Mouse (Mus musculus) heart, embryonic 15.5 days (tissue): ENCODE results near the gene Zhx3. TPM values are rescaled to one million over a fixed set of nuclear protein-coding genes. Genes with fewer than 3 reads are reported as not detected.

Experiments
- ATAC-seq: fragments of 200-750 bp; cut with Nextera tagmentation; replicated peaks from 2 replicates; pipeline ENCODE4 v1.8.0; 2017; ENCODE audit warnings: low read depth, moderate TSS enrichment; ENCODE audit not compliant: insufficient number of reproducible peaks, insufficient read depth, low FRiP score
- H3K27ac ChIP-seq: fragments of 300-500 bp; sonication (generic); 2 replicates; pipeline ENCODE4 v1.5.1; 2015; ENCODE audit warnings: mild to moderate bottlenecking, inconsistent platforms
- H3K27me3 ChIP-seq: fragments of 300-500 bp; sonication (generic); 2 replicates; pipeline ENCODE4 v1.6.1; 2015; ENCODE audit warnings: inconsistent platforms
- H3K36me3 ChIP-seq: fragments of 300-500 bp; sonication (generic); 2 replicates; pipeline ENCODE4 v1.6.1; 2015; ENCODE audit warnings: mild to moderate bottlenecking, inconsistent platforms
- H3K4me1 ChIP-seq: fragments of 300-500 bp; sonication (generic); replicated peaks from 2 replicates; pipeline ENCODE4 v1.6.1; 2015; ENCODE audit warnings: inconsistent platforms
- H3K4me2 ChIP-seq: fragments of 300-500 bp; sonication (generic); 2 replicates; pipeline ENCODE4 v1.6.1; 2015; ENCODE audit warnings: inconsistent platforms, mild to moderate bottlenecking, moderate library complexity
- H3K4me3 ChIP-seq: fragments of 300-500 bp; sonication (generic); 2 replicates; pipeline ENCODE4 v1.5.1; 2015; ENCODE audit warnings: mild to moderate bottlenecking, inconsistent platforms
- H3K9ac ChIP-seq: fragments of 300-500 bp; sonication (generic); 2 replicates; pipeline ENCODE4 v1.6.1; 2015; ENCODE audit warnings: mild to moderate bottlenecking, inconsistent platforms
- H3K9me3 ChIP-seq: fragments of 300-500 bp; sonication (generic); replicated peaks from 2 replicates; pipeline ENCODE4 v1.6.1; 2016; ENCODE audit warnings: inconsistent platforms
- WGBS: fragments of 180-500 bp; shearing (Covaris S2); methylation state at CpG from one replicate; pipeline ENCODE4 v1.1.7; 2015; ENCODE audit warnings: mixed read lengths; 5-methylcytosine and 5-hydroxymethylcytosine counted together
- polyA plus RNA-seq: library from polyadenylated mRNA; unstranded; fragments of >200 nt; fragmentation: Nextera tagmentation; extraction: Ambion mirVana; gene quantifications from 2 replicates; pipeline ENCODE4 v1.2.1, GENCODE M21; 2015

Zhx3 gene
- polyA plus RNA-seq, result 5.9 and 7.9 TPM in 2 replicates

DNA sequence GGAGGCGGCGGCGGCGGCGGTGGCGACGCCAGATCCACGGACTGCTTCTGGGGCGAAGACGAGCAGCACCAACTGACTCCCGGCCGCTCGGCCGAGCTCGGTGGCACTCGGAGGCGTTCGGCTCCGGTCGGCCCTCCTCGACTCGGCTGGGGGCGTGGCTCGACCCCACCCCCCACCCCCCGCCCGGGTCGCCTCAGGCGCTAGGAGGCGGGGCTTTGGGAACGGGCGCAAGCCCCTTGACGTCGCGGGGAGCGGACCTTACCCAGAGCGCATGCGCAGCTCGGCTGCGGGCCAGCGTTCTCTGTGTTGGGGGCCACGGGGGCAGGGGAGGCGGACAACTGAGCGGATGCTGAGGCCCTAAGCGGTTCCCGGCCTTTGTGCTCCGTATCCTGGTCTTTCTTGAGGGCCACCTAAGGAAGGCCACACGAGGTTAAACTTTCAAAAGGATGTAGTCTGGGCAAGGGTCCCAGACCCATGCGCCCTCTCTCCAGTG, at the start of gene Zhx3:
TSS of gene Zhx3 (minus strand) at position 109 of the 493 bp plus-strand sequence.
- Histone ChIP-seq H3K36me3 (no peaks in the 10 kb centered on the region), H3K27ac (peak within 1 kb of the TSS; percentile 99), H3K4me1 (peaks cover 10% of the 10 kb centered on the region), H3K27me3 (no peaks in the 10 kb centered on the region), H3K9ac (peak within 1 kb of the TSS; percentile 100), H3K4me2 (peak within 1 kb of the TSS; percentile 87), H3K4me3 (peak within 1 kb of the TSS; percentile 99), H3K9me3 (no peaks in the 10 kb centered on the region)
- peak; percentile 96 for ATAC-seq
- under 1% methylated on average over 48 of the region's 48 CpGs for WGBS

DNA sequence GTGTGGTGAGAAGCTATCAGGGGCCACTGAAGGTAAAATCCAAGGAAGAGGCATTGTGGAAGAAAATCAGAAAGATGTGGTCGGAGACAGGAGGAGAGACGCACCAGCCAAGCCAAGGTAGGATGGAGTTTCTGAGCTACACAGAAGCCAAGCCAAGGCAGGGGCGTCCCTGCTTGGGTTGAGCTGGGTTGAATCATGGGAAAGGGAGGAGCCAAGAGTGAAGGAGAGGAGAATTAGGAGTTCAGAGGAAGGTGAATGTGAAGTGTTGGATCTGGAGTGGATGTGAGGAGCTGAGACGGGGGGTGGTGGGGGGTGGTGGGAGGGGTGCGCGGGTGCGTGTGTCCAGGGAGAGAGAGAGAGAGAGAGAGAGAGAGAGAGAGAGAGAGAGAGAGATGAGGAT, 48.5 kb upstream of the Zhx3 start:
- 53% methylated on average over 7 of the region's 7 CpGs for WGBS
- Histone ChIP-seq H3K9ac (no peak overlapping the region), H3K27me3 (no peaks in the 10 kb centered on the region; the same call in 1 of the 2 replicates), H3K4me3 (no peak overlapping the region), H3K4me1 (peaks cover 2% of the 10 kb centered on the region; the same call in 1 of the 2 replicates), H3K36me3 (no peaks in the 10 kb centered on the region), H3K9me3 (no peaks in the 10 kb centered on the region), H3K27ac (no peak overlapping the region), H3K4me2 (no peak overlapping the region)
- ATAC-seq, result no peak

DNA sequence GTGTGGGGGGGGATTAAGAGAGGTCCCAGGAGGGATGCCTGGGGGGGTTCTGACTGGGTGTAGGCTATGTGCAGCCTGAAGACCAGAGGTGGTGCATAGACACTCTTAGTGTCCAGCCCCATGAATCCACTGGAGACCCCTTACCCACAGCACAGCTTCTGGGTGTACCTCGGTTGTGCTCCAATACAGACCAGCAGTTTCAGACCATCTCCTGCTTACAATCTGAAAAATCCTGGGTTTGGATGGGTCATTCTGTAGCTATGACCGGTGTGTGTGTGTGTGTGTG, 46.1 kb upstream of the Zhx3 start:
- Histone ChIP-seq H3K4me3 (no peak overlapping the region), H3K36me3 (no peaks in the 10 kb centered on the region), H3K9ac (no peak overlapping the region), H3K27me3 (peaks cover 19% of the 10 kb centered on the region), H3K4me2 (no peak overlapping the region), H3K27ac (no peak overlapping the region), H3K4me1 (peaks cover 19% of the 10 kb centered on the region), H3K9me3 (no peaks in the 10 kb centered on the region)
- 79% methylated on average over 2 of the region's 2 CpGs for WGBS
- no peak for ATAC-seq

DNA sequence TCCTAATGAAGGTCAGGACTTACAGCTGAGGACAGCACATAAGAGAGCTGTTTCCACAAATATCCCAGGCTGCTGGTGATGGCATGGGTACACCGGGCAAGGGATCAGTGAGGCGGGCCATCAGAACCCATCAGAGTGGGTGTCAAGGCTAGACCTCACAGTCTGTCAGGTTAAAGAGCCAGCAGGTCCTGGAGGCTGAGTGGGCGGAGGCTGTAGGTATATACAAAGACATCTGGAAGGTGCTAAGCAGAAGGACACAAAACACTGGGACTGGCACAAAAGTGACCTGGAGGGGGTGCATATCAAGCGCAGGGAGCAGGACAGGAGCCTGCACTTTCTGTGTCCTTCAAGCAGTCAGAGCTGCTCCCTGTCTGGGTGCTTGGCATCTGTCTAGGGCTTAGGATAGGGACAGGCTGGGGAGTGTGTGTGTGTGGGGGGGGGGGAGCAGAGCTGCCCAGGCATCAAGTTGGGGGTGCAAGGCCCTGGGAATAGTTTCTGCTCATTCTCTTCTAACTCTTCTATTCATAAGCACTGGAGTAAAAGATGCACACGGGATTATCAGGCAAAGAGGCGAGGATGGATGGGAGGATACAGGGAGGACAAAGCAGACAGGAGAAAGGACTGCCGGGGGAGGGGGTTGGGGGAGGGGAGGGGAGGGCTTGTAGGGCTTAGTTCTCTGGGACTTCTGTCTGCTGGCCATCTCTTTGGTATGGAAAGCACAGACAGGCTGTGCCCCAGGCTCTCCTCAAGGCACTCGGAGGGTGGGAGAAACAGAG, 45.5 kb upstream of the Zhx3 start:
- Histone ChIP-seq H3K4me2 (no peak overlapping the region), H3K27ac (no peak overlapping the region), H3K27me3 (peaks cover 24% of the 10 kb centered on the region), H3K9ac (no peak overlapping the region), H3K36me3 (no peaks in the 10 kb centered on the region), H3K4me3 (no peak overlapping the region), H3K9me3 (no peaks in the 10 kb centered on the region), H3K4me1 (peaks cover 19% of the 10 kb centered on the region)
- no peak for ATAC-seq
- 52% methylated on average over 8 of the region's 8 CpGs for WGBS

DNA sequence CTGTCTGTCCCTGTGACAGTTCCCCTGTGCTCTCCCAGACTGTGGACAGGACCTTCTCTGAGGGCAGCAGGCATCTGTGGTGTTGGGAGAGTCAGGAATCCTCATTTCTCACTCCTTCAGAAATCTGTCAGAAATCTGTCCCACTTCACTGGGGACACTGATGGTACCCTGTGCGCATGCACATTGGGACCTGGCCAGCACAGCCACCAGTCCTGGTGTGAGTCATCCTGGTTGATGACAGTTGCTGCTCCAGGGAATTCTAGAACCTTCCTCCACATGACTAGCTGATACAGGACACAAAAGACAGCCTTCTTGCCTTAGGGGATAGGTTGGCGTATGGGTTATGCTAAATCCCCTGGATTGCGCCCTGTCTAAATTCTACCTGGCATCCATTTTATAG, 44.5 kb upstream of the Zhx3 start:
- 73% methylated on average over 3 of the region's 3 CpGs for WGBS
- Histone ChIP-seq H3K9me3 (no peaks in the 10 kb centered on the region), H3K27me3 (peaks cover 34% of the 10 kb centered on the region), H3K9ac (no peak overlapping the region), H3K27ac (no peak overlapping the region), H3K4me1 (peaks cover 23% of the 10 kb centered on the region), H3K4me3 (no peak overlapping the region), H3K36me3 (no peaks in the 10 kb centered on the region), H3K4me2 (no peak overlapping the region)
- no peak for ATAC-seq

DNA sequence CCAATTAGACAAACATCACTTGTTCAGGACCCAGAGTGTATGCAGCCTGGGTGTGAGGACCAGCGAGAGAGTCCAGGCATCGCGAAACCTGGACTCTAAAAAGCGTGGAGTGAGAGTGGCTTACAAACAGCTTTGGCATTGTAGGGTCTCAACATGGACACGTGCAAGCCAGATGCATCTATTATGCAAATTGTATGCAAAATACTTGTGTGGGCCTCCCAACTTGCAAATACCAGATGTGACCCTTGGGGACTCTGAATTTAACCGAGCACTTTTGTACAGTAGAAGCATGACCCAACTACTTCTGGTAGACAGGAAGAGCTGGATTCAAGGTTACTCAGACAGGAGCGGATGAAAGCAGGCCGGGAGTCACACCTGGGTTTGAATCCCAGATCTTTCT, 43.9 kb upstream of the Zhx3 start:
- peaks cover 40% of the 10 kb centered on the region for H3K27me3 ChIP-seq
- 85% methylated on average over 8 of the region's 8 CpGs for WGBS

DNA sequence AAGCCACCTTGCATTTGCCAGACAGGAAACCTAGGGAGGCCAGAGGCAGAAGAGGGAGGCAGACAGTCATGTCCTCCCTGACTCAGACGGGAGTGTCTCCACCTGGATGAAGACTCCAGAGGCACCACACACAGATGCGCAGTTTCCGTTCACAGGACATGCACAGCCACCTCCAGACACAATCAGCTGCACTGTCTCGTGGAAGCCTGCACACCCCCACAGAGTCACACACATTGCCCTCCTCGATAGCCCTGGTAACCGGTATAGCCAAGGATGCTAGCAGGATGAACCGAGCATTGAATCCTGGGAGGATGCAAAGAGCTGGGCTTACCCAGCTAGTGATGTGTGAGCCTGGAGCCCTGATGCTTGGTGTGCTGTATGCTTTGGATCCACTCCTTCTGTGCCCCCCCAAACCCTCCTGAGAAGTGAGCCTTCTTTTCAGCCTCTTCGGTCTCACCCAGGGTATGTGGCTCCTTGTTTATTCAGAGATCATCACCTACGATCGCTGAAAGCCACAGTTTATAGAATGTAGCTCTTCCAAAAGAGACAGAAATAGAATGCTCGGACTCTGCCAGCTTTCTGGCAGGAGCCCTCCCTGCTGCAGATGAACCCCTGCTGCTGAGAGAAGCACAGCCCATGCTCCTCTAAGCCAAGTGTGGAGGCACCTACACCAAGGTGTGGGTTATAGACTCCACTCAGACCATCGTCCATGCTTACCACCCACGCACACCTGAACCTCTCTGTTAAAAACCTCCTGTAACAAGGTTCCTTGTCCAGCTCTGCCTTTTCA, 43.2 kb upstream of the Zhx3 start:
- no peak for ATAC-seq
- H3K9ac ChIP-seq, result no peak overlapping the region
- H3K27me3 ChIP-seq, result peaks cover 47% of the 10 kb centered on the region
- no peak overlapping the region for H3K27ac ChIP-seq
- H3K36me3 ChIP-seq, result no peaks in the 10 kb centered on the region
- H3K4me1 ChIP-seq, result peaks cover 33% of the 10 kb centered on the region
- no peaks in the 10 kb centered on the region for H3K9me3 ChIP-seq
- H3K4me2 ChIP-seq, result peak overlapping the region; percentile 32
- WGBS, result 54% methylated on average over 13 of the region's 13 CpGs
- H3K4me3 ChIP-seq, result no peak overlapping the region

More for the DNA sequence above, 43.9 kb upstream of the Zhx3 start:
- Histone ChIP-seq H3K9ac (no peak overlapping the region), H3K27ac (no peak overlapping the region), H3K4me2 (no peak overlapping the region), H3K36me3 (no peaks in the 10 kb centered on the region), H3K9me3 (no peaks in the 10 kb centered on the region), H3K4me1 (peaks cover 29% of the 10 kb centered on the region), H3K4me3 (no peak overlapping the region)
- ATAC-seq, result no peak

DNA sequence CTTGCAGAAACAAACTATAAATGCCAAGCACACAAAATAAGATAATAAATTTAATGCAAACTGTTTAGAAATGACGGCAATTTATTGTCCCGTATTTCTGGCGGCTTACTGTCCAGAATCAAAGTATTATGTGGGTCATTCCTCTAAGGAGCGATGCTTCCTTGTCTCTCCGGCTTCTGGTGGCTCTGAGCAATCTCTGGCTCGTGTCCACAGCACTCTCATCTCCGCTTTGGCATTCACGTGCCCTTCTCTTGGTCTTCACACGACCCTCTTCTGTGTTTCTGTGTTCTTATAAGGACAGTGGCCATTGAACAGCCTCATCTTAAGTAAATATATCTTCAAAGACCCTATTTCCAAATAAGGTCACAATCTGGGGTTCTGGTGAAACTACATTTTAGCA, 41.9 kb upstream of the Zhx3 start:
- ATAC-seq, result no peak
- Histone ChIP-seq H3K27ac (no peak overlapping the region), H3K4me2 (no peak overlapping the region), H3K4me3 (no peak overlapping the region), H3K9me3 (no peaks in the 10 kb centered on the region), H3K4me1 (peaks cover 33% of the 10 kb centered on the region), H3K27me3 (peaks cover 61% of the 10 kb centered on the region), H3K9ac (no peak overlapping the region), H3K36me3 (no peaks in the 10 kb centered on the region)
- WGBS, result 75% methylated on average over 9 of the region's 9 CpGs

- Histone ChIP-seq H3K4me2 (peak within 1 kb of the TSS; percentile 91), H3K36me3 (no peaks in the 10 kb centered on the region), H3K4me3 (peak within 1 kb of the TSS; percentile 56), H3K27me3 (peaks cover 85% of the 10 kb centered on the region), H3K9ac (peak within 1 kb of the TSS; percentile 51), H3K27ac (no peak within 1 kb of the TSS), H3K4me1 (peaks cover 38% of the 10 kb centered on the region), H3K9me3 (no peaks in the 10 kb centered on the region)
- WGBS, result 2% methylated on average over 46 of the region's 46 CpGs
- peak; percentile 53 for ATAC-seq
Observed at GRCm38 (mm10) chr2:160912231-160912671, 39.5 kb upstream of the Zhx3 start, which contains the start of gene Emilin3. Gene Emilin3, minus strand, starts transcription at chr2:160912328.

GRCm38 (mm10) chr2:160911558-160912201, 38.9 kb upstream of the Zhx3 start:
- H3K27ac ChIP-seq, result no peak overlapping the region
- under 1% methylated on average over 62 of the region's 64 CpGs for WGBS
- peak overlapping the region; percentile 51 for H3K9ac ChIP-seq
- peak overlapping the region; percentile 56 for H3K4me3 ChIP-seq
- ATAC-seq, result peak; percentile 38
- no peaks in the 10 kb centered on the region for H3K9me3 ChIP-seq
- H3K4me2 ChIP-seq, result peak overlapping the region; percentile 91
- H3K36me3 ChIP-seq, result no peaks in the 10 kb centered on the region
- peaks cover 85% of the 10 kb centered on the region for H3K27me3 ChIP-seq
- H3K4me1 ChIP-seq, result peaks cover 38% of the 10 kb centered on the region

GRCm38 (mm10) chr2:160910633-160911032, 37.8 kb upstream of the Zhx3 start:
- Histone ChIP-seq H3K9ac (no peak overlapping the region), H3K9me3 (no peaks in the 10 kb centered on the region), H3K4me3 (no peak overlapping the region), H3K36me3 (no peaks in the 10 kb centered on the region), H3K4me1 (peaks cover 29% of the 10 kb centered on the region), H3K4me2 (no peak overlapping the region), H3K27me3 (peaks cover 83% of the 10 kb centered on the region), H3K27ac (no peak overlapping the region)
- 78% methylated on average over 5 of the region's 5 CpGs for WGBS
- ATAC-seq, result no peak
